Mouse (Mus musculus) mammary gland, adult 2 months (tissue): ENCODE results near the gene Zfp30. TPM values are rescaled to one million over a fixed set of nuclear protein-coding genes. Genes with fewer than 3 reads are reported as not detected.

Experiments used
- polyA plus RNA-seq: library from polyadenylated mRNA; depleted of rRNA; stranded (reverse); fragments of >200 nt; gene quantifications from 2 replicates; pipeline ENCODE4 v1.2.3, GENCODE M21; 2012; ENCODE audit warnings: low replicate concordance; rRNA removed

Zfp30 gene
- 1.7 and 1.8 TPM in 2 replicates for polyA plus RNA-seq

GRCm38 (mm10) chr7:29783871-29784551, at the start of gene Zfp30:
Gene Zfp30, plus strand, starts transcription at chr7:29783998.

GRCm38 (mm10) chr7:29768090-29768900, 15.5 kb upstream of the Zfp30 start, which contains the start of gene Zfp84:
Gene Zfp84, plus strand, starts transcription at chr7:29768552.

GRCm38 (mm10) chr7:29815910-29816429, 32.2 kb downstream of the Zfp30 start, which contains the start of gene Zfp790:
Gene Zfp790, plus strand, starts transcription at chr7:29816114.

Other genes starting within 250 kb of the Zfp30 start
- not detected in 2 replicates for gene Catsperg2, start 57.0 kb upstream of the Zfp30 start, polyA plus RNA-seq
- gene Zfp84, start 15.4 kb upstream of the Zfp30 start, polyA plus RNA-seq: 2.9 and 4.5 TPM in 2 replicates
- gene Zfp790, start 32.1 kb downstream of the Zfp30 start, polyA plus RNA-seq: 1.6 and 4.1 TPM in 2 replicates
- gene Zfp940, start 69.7 kb downstream of the Zfp30 start, polyA plus RNA-seq: 0.26 and 0.37 TPM in 2 replicates
- gene Zfp420, start 76.0 kb downstream of the Zfp30 start, polyA plus RNA-seq: 1.0 and 1.7 TPM in 2 replicates
- 1.6 and 2.8 TPM in 2 replicates for gene Zfp27, start 122.6 kb downstream of the Zfp30 start, polyA plus RNA-seq
- 0.43 and 1.5 TPM in 2 replicates for gene Zfp383, start 124.2 kb downstream of the Zfp30 start, polyA plus RNA-seq
- gene Zfp74, start 170.1 kb downstream of the Zfp30 start, polyA plus RNA-seq: 4.8 and 10.8 TPM in 2 replicates
- 2.8 and 4.7 TPM in 2 replicates for gene Zfp568, start 200.0 kb downstream of the Zfp30 start, polyA plus RNA-seq